Mouse (Mus musculus): ENCODE results near the gene Hnrnpd.
A peak's percentile ranks its signal among the peaks of the same experiment; 100 is the strongest.

Hnrnpd gene

GRCm38 (mm10) chr5:99959236-99959936 is 19.4 kb downstream of the Hnrnpd start:
- DNase-seq (ENCODE audit: low spot score) = no peak

- DNase-seq (ENCODE audit: low spot score) = no peak
These were observed 20.1 kb downstream of the Hnrnpd start for GRCm38 (mm10) chr5:99958666-99959065.

GRCm38 (mm10) chr5:99953883-99954282 is 24.9 kb downstream of the Hnrnpd start:
- DNase-seq (ENCODE audit: low spot score) = no peak

- no peak for DNase-seq (ENCODE audit: low spot score)
These were observed 26.2 kb downstream of the Hnrnpd start for GRCm38 (mm10) chr5:99952513-99952912.

GRCm38 (mm10) chr5:99941776-99942502 is 36.8 kb downstream of the Hnrnpd start:
- DNase-seq (ENCODE audit: low spot score) = no peak

- no peak for DNase-seq (ENCODE audit: low spot score)
These were observed 37.5 kb downstream of the Hnrnpd start for GRCm38 (mm10) chr5:99941273-99941672.

- DNase-seq (ENCODE audit: low spot score) = no peak
These were observed 39.3 kb downstream of the Hnrnpd start for GRCm38 (mm10) chr5:99939440-99939839.

GRCm38 (mm10) chr5:99931910-99932309 is 46.8 kb downstream of the Hnrnpd start:
- DNase-seq (ENCODE audit: low spot score) = no peak

- DNase-seq (ENCODE audit: low spot score) = peak; percentile 53
These were observed 50.8 kb downstream of the Hnrnpd start for GRCm38 (mm10) chr5:99927951-99928350.

- DNase-seq (ENCODE audit: low spot score) = no peak
These were observed 56.7 kb downstream of the Hnrnpd start for GRCm38 (mm10) chr5:99922033-99922432.

GRCm38 (mm10) chr5:99915494-99915893 is 63.2 kb downstream of the Hnrnpd start:
- no peak for DNase-seq (ENCODE audit: low spot score)

GRCm38 (mm10) chr5:99906181-99906956 is 72.4 kb downstream of the Hnrnpd start, which contains the start of gene Vamp9:
Gene Vamp9 (plus strand): TSS chr5:99906254.
- peak; percentile 54 for DNase-seq (ENCODE audit: low spot score)
